Mouse (Mus musculus) layer of hippocampus, postnatal 14 days (tissue): ENCODE measurements at regions not wholly inside any gene's neighbourhood (a gene's known extent, or its start where the extent isn't known, plus 50 kb on each side); places are given as distances from the start of the nearest gene placed in this dataset.
A peak's percentile ranks its signal among the peaks of the same experiment; 100 is the strongest.

Experiments
- DNase-seq, 2 experiments: peaks; one replicate each; pipeline ENCODE4 v3.0.0; 2021 to 2022; ENCODE audit warnings: low spot score in 2 of 2, mixed read lengths in 1 of 2

DNA sequence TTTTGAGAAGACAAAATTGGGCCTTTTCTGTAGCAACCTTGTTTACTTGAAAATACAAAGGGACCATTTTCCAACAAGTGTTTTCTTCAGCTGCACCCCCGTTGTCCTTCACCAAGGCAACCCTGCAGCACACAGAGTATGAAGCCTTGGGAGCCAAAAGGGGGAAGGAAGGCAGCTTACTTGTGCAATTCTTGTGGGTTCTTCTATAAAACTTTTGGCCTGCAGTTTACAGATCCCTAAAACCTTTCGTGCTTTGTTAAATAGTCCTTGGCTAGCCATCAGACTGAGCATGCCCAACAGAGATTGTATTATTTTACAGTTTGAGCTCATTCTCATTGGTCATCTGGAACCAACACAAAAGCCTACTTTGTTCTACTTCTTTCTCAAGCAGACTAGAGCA, 140.6 kb upstream of the H2al1a start:
- DNase-seq = peak in 1 of 2 experiments; percentile 33

DNA sequence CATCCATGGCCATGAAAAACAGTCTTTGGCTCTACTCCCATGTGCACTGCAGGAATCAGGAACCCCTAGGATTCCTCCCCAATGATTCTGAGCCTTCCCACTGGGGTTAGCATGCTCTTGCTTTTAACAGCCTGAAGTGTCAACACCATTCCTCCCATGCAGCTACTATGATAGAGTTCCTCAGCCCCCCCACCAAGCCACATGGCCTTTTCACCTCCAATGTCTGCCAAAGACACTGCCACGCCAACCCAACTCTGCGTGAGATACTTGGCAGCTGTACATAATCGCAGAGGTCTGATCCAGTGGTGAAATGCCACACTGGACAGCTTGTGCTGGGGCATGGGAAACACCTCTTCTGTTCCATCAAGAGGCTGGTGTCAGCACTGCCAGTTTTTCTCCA, 128.6 kb upstream of the H2al1a start:
- DNase-seq = no peak

DNA sequence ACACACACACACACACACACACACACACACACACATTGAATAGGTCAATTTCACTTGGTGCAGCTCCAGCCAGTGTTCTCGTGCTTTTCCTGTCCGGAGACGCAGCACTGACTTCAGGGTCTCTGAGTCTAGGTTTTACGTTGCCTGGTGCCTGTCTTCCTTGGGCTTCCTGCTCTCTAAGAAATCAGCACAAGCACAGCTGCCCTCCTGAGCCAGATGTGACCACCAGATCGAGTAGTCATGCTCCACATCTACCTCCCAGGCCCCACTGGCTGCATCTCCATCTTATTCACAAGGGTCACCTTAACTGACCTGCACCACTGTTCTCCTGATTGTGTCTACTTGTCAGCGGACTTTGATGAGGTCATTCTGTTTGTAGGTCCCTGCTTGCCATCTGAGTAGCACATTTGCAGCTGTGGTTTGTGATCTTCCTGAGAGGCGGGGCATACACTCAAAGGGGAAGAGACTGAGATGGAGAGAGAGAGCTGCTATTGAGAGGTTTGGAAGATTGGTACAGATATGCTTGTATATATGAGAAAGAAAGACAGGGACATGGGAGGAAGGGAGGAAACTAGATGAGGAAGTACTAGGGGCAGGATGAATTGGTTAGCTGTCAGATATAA, 118.8 kb upstream of the H2al1a start:
- no peak for DNase-seq

DNA sequence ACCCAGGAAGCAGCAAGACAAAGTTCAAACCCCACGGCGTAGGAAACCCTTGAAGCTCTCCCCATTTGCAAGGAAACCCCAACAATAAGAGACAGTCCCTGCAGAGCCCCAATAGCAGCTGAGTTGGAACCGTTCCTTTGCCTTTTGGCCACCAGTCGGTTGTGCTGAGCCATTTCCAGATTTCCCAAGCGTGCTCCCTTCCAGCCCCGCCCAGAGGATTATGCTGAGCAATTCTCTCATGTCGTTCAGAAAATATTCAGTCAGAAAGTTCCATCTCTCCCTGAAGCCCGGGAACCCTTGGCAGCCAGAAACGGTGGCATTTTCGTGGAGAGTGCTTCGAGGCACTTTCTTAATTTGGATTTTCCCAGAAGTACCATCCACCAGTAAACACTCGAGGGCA, 117.2 kb upstream of the H2al1a start:
- DNase-seq = peak; percentile 6

DNA sequence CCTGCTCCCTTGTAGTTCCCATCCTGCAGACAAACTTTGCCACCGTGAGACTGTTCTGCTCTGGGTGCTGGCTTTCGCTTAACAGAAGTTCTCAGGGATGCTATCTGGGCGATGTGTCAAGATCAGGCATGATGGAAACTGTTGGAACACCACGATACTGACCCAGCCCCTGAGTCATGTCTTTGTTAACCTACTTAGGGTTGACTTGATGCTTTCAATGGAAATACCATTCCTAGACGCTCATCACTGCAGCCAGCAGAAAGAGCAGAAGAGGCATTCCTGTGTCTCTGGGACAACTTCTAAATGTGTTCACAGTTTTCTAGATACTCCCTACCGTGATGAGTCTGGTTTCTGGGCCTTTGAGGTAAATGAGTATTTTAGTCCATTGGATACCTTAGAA, 108.2 kb upstream of the H2al1a start:
- no peak for DNase-seq

DNA sequence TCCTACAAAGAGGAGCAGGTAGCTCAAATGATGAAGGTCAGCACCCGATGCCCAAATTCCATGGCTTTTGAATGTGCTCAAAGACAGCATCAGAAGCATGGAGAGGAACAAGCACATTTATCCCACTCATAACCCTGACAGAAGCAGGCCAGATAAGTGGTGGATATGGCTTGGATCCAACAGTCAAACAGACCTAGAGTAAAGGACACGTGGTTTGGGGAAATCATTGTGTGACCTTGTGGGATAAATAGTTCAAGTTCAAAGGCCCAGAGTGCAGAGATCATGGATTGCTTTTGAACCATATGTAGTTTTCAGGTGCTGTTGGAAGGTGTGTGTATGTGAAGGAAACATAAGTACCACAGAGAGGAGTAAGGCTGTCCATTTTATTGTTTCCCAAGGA, 94.9 kb upstream of the H2al1a start:
- DNase-seq = no peak

DNA sequence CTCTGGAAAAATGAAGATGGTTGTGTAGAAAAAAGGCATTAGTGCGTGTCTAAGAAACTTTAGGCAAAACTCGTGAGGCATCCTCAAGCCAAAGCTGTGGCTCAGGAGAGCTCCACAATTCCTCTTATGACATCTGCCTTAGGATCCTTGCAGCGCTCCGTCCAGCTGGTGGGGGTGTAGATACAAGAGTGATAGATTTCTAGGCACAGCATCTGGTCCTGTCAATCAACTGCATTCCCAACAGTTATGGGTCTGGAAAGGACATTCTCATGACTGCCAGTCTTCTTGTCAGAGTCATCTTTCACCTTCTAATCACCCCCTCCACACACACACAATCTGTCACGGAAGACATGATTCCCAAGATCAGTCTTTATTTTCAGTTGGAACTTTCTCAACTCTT, 89.2 kb upstream of the H2al1a start:
- DNase-seq = no peak

DNA sequence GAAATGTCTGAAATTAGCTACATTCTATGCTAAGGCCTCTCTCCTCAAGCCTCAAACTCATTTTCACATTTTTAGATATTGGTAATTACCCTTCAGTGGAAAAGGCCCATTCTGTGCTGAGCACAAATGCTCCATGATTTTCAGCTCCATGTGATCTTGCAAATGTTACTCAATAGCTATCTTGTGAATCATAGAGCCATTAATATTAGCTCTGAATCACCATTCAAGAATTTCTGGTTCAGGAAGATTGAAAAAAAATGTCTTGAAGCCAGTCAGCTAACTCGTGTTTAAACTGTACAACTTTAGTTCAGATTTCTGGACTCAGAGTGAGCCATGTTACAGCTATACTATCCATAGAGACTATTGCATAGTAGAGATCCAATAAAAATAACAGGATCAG, 86.2 kb upstream of the H2al1a start:
- DNase-seq = no peak

DNA sequence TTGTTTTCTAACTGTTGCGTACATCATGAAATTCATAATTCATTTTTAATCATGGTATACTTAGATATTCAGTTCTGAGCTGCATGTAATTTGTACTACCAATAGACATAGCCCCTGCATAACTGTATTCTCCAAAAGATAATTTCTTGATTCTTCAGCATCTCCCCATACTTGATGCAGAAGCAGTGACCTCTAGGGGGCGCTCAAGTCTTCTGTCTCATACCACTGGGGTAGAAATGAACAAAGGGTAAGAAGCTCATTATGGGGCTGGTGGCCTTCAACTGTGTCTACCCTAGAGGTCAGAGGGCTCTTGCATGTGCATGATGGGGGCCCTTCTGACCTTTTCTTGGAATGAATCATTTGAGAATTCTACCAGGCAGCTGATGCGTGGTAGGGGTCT, 85.6 kb upstream of the H2al1a start:
- peak in 1 of 2 experiments; percentile 7 for DNase-seq

DNA sequence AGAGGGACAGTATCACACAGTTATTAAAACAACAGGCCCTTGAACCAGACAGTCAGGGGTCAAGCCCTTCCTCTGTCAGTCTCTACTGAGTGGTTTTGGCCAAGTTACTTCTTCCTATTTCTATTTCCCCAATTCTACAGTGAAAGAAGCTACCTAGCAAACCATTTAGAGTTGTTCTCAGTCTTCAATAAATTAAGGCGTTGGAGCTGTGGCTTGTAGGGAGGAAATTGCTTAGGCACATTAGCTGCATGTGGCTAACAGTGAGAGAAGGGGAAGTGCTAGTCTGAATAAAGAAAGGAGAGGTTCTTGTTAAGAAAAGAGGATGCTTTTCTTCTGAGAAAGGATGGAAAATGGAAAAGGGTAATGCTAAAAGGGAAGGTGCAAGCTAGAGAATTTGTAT, 60.0 kb upstream of the H2al1a start:
- DNase-seq = no peak

DNA sequence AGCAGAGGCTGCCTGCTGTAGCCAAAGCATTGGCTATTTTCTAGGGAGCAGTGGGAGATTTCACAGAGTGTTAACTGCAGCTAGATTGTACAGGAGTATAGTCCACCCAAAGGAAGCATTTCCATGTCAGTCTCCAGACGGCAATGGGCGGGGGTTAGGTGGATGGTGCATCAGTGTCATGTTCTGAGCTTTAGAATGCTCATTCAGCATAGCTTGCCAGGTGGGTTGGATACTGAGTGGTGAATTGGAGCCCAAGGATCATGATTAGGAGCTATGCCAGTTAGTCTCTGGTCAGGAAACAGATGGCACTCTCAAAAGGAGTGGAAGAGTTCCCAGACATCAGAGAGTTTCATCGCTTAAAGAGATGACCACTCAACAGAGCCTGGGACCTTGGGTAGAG, 53.5 kb upstream of the H2al1a start:
- no peak for DNase-seq
